Mouse (Mus musculus) CH12F3 (cell line): ENCODE results near the gene Cnp.

Experiments used
- in situ Hi-C: fragments of 300-500 bp; cut with MboI; formaldehyde crosslinking; loops from 2 replicates; pipeline ENCODE4 v1.14.3; 2020; ENCODE audit warnings: low sequenced_read_pairs

Cnp gene

GRCm38 (mm10) chr11:100618761-100619484 lies 44.2 kb downstream of the Cnp start, which contains the start of gene Nkiras2:
Gene Nkiras2 (plus strand): TSS chr11:100619244.
- in situ Hi-C loops, result no loop called here

DNA sequence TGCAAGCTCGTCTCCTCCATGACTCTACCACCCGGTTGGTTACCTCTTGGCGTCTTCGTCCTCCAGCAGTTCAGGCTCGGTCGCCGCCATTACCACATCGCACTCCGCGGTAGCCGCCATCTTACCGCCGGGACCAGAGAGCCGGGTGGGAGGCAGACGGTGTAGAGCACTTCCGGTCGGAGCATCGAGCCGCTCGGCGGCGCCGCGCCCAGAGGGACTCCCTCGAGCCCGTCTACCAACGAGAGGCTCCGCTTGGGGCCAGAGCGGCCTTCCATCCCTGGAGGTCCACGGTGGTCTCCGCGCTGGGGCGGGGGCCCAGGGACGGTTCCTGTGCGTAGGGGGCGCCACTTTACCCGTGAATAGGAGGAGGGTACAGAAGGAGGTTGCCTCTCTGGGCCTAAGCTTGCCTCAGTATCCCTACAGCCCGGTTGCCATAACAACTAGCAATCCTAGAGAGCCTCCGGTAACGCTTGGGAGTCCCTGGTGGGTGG lies 44.8 kb downstream of the Cnp start:
- in situ Hi-C loops, result no loop called here

- in situ Hi-C loops, result no loop called here
Measured at GRCm38 (mm10) chr11:100619982-100620381, 45.3 kb downstream of the Cnp start, which contains the start of gene Dnajc7. Gene Dnajc7 (minus strand): TSS chr11:100620168.

- in situ Hi-C loops, result no loop called here
Measured at GRCm38 (mm10) chr11:100622714-100623113, 48.0 kb downstream of the Cnp start.

GRCm38 (mm10) chr11:100623867-100624266 lies 49.2 kb downstream of the Cnp start:
- in situ Hi-C loops, result no loop called here

GRCm38 (mm10) chr11:100625754-100626700 lies 51.3 kb downstream of the Cnp start:
- in situ Hi-C loops, result no loop called here

GRCm38 (mm10) chr11:100626701-100627195 lies 52.0 kb downstream of the Cnp start:
- in situ Hi-C loops, result no loop called here

- in situ Hi-C loops, result no loop called here
Measured at GRCm38 (mm10) chr11:100628056-100628455, 53.4 kb downstream of the Cnp start.

DNA sequence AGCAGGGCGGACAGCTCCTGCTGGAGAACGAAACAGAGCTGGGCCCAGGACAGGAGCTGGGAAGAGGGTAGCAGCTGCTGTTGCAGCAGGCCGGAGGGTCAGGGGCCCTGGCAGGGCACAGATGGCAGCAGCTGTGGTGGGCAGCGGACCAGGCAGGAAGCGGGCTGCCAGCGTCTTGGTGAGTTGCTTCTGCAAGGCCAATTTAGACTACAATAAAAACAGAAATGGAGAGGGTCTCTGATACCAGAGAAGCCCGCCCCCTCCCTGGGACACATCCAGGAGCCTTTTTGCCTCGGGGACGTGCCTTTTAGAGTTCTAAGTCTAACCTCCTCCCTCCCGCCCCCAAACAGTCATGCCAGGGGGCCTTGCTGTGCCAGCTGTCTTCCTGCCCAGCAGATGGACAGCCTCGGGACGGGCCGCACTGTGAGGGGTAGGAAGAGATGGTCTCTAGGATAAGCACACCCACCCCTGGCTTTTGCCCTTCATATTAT lies 54.2 kb downstream of the Cnp start:
- in situ Hi-C loops, result no loop called here

GRCm38 (mm10) chr11:100634530-100634929 lies 59.8 kb downstream of the Cnp start:
- in situ Hi-C loops, result loop anchor here (5.0 kb wide), 1 partner anchor 63 kb away; no protein-coding TSS in a partner anchor

DNA sequence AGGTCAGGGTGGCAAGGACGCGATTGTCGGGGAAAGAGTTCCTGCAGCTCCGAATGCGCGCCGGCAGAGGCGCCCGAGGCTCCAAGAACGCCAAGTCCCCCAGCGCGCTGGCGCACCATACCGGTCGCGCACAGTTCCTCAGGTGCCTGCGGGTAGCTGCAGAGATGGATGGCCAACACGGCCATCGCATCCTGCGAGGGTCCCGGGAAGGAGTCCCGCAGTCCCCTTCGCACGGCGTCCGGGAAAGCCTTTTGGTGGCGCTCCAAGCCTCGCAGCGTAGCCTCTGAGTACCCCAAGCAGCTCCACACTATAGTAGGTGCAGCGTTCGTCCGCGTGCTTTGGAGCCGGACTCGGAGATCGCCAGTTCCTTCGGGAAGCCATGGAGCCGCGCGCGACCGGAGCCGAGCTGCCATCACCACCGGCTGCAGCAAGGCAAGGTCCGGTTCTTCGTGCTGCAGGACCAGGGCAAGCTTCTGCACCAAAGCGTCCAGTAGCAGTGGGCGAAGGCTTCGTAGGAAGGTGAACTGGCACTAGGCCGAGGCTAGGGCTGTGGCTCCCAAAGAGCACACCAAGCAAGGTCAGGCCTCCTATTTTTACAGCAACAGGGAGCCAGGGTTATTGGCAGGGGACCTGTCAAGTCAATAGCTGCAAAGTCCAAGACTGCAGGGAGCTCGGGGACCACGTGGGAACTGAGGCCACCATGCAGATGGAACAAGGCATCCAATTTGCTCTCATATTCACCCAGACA lies 65.6 kb downstream of the Cnp start:
- in situ Hi-C loops, result no loop called here
